18 mouse cellular contexts compared by ENCODE assay signal in genomic region chr9:34541908-34542307, GRCm38 (mm10). TPM values are rescaled to one million over a fixed set of nuclear protein-coding genes. Genes with fewer than 3 reads are reported as not detected.
DNase-seq lines count a peak whose midpoint lies in the region; ATAC-seq and TF ChIP-seq lines count a peak whose summit lies in the region.
"Had no signal": no experiment of that assay in that cellular context is flagged by ENCODE, and none has a peak within 500 bp of the region (broad histone marks: within the 10 kb centered on the region; RNA-seq: fewer than 3 reads in every experiment).

No protein-coding gene starts in this region.

- no peaks in the 10 kb centered on the region for H3K27me3 ChIP-seq in thymus, adult 2 months (ENCODE audit: control insufficient read depth, insufficient read depth, low read length)
- peaks cover 23% of the 10 kb centered on the region for H3K27me3 ChIP-seq in heart, embryonic 11.5 days (ENCODE audit: control insufficient read depth, insufficient read depth, low read length)
- H3K27me3 ChIP-seq: limb, embryonic 15.5 days had no signal

- no peaks in the 10 kb centered on the region for H3K36me3 ChIP-seq in thymus, adult 2 months (ENCODE audit: control insufficient read depth, insufficient read depth, low read length)
- no peaks in the 10 kb centered on the region for H3K36me3 ChIP-seq in heart, embryonic 11.5 days (ENCODE audit: control insufficient read depth, insufficient read depth, low read length)
- H3K36me3 ChIP-seq: forebrain, embryonic 10.5 days; limb, embryonic 15.5 days had no signal

- no peaks in the 10 kb centered on the region for H3K4me1 ChIP-seq in thymus, adult 2 months (replicated peaks; ENCODE audit: control insufficient read depth, insufficient read depth, low read length)
- no peaks in the 10 kb centered on the region for H3K4me1 ChIP-seq in heart, embryonic 11.5 days (ENCODE audit: control insufficient read depth, insufficient read depth, low read length)
- H3K4me1 ChIP-seq: forebrain, embryonic 10.5 days; limb, embryonic 15.5 days had no signal

- peak; percentile 36 for ATAC-seq in frontal cortex, adult (ENCODE audit: low TSS enrichment)
- no peak for ATAC-seq in heart, embryonic 11.5 days (replicated peaks; ENCODE audit: insufficient number of reproducible peaks, low FRiP score, low TSS enrichment)
- ATAC-seq: liver, postnatal 0 days had no signal

- no peak overlapping the region for H3K27ac ChIP-seq in thymus, adult 2 months (ENCODE audit: control insufficient read depth, insufficient read depth, low read length)
- H3K27ac ChIP-seq in heart, embryonic 11.5 days (ENCODE audit: low read depth, low read length), result no peak overlapping the region
- H3K27ac ChIP-seq: forebrain, embryonic 10.5 days; gastrocnemius, adult 2 months; limb, embryonic 15.5 days had no signal

- TF ChIP-seq CTCF in thymus, adult 2 months (IDR thresholded peaks at IDR 0.05; ENCODE audit: borderline replicate concordance, control insufficient read depth, extremely low read depth, insufficient read depth, low read length, poor library complexity), result no peak

- DNase-seq in frontal cortex, postnatal 25 days (ENCODE audit: low spot score in 2 of 2), result no peak
- DNase-seq in brain, adult 2 months (ENCODE audit: low read depth, low spot score), result peak; percentile 82
- peak; percentile 22 to 64 for DNase-seq in layer of hippocampus, adult 18-20 months (ENCODE audit: low spot score in 2 of 2)
- peak; percentile 23 to 58 for DNase-seq in left cerebral cortex, adult 9 months (ENCODE audit: low spot score in 2 of 2)
- DNase-seq in thymus, adult 2 months, result no peak
- DNase-seq in adrenal gland, adult 2 months, result no peak
- DNase-seq: adrenal gland, postnatal 10 days; gastrocnemius, adult 2 months; heart, adult 18-20 months; liver, postnatal 0 days; lung, postnatal 36 days; thymus, adult 18-20 months had no signal

- H3K9me3 ChIP-seq in heart, embryonic 11.5 days (replicated peaks; ENCODE audit: control insufficient read depth, low read length), result no peaks in the 10 kb centered on the region
- H3K9me3 ChIP-seq: forebrain, embryonic 10.5 days; limb, embryonic 15.5 days had no signal

- no peak for TF ChIP-seq POLR2A in thymus, adult 2 months (IDR thresholded peaks at IDR 0.05; ENCODE audit: control insufficient read depth, extremely low read depth, insufficient read depth, low read length, poor library complexity)

- no peak overlapping the region for H3K4me2 ChIP-seq in heart, embryonic 11.5 days
- H3K4me2 ChIP-seq: limb, embryonic 15.5 days; midbrain, embryonic 11.5 days had no signal

- no peak overlapping the region for H3K4me3 ChIP-seq in thymus, adult 2 months (ENCODE audit: control insufficient read depth, insufficient read depth, low read length)
- H3K4me3 ChIP-seq in heart, embryonic 11.5 days (ENCODE audit: low read depth, low read length), result no peak overlapping the region
- H3K4me3 ChIP-seq: forebrain, embryonic 10.5 days; gastrocnemius, adult 2 months; limb, embryonic 15.5 days had no signal

- 82% methylated on average over 2 of the region's 2 CpGs for WGBS in thymus, adult 2 months
- 66% methylated on average over 2 of the region's 2 CpGs for WGBS in heart, embryonic 11.5 days (ENCODE audit: insufficient replicate concordance)

- no peak overlapping the region for H3K9ac ChIP-seq in heart, embryonic 11.5 days (ENCODE audit: low read depth, low read length)
- H3K9ac ChIP-seq: limb, embryonic 15.5 days; liver, postnatal 0 days had no signal

RNA-seq across cellular contexts. Expression of gene Kirrel3, which starts 56.2 kb away (rescaled TPM):
- 10 to 100 TPM; 45.7 to 54.8 TPM for total RNA-seq in layer of hippocampus, adult 18-20 months (2021)
- 0.57 and 1.2 TPM in 2 replicates for polyA plus RNA-seq in thymus, adult 2 months (2012; rRNA removed)
- 0.89 and 1.0 TPM in 2 replicates for polyA plus RNA-seq in heart, embryonic 11.5 days (2014; fragmentation: Nextera tagmentation; extraction: Ambion mirVana)
- total RNA-seq in adrenal gland, adult 2 months (2021), result under 1 TPM; 0.35 to 0.48 TPM
- 0.41 and 0.85 TPM in 2 replicates for polyA plus RNA-seq in adrenal gland, adult 2 months (2012; rRNA removed)
- total RNA-seq: common myeloid progenitor, adult 5-6 weeks had no signal

Comparison
In these comparisons a context has a peak if more than half of its experiments do, and no peak if none do; other contexts are left out.
1. DNase-seq: peak in brain, adult 2 months (single experiment), layer of hippocampus, adult 18-20 months (2 of 2) and left cerebral cortex, adult 9 months (2 of 2); none in frontal cortex, postnatal 25 days (0 of 2), thymus, adult 2 months (single experiment) and adrenal gland, adult 2 months (single experiment).